In genomic region chr17:15731706-15732105, GRCm38 (mm10) we compare ENCODE assay signal across 19 mouse cellular contexts. TPM values are rescaled to one million over a fixed set of nuclear protein-coding genes. Genes with fewer than 3 reads are reported as not detected.
DNase-seq lines count a peak whose midpoint lies in the region; TF ChIP-seq lines count a peak whose summit lies in the region.
"Had no signal": no experiment of that assay in that cellular context is flagged by ENCODE, and none has a peak within 500 bp of the region (broad histone marks: within the 10 kb centered on the region; RNA-seq: fewer than 3 reads in every experiment).

No protein-coding gene starts in this region.

- no peak overlapping the region for H3K4me3 ChIP-seq in midbrain, embryonic 10.5 days
- no peak overlapping the region for H3K4me3 ChIP-seq in gastrocnemius, adult 2 months
- H3K4me3 ChIP-seq: embryonic facial prominence, embryonic 12.5 days; embryonic facial prominence, embryonic 15.5 days; forebrain, embryonic 12.5 days had no signal

- no peaks in the 10 kb centered on the region for H3K27me3 ChIP-seq in midbrain, embryonic 10.5 days (ENCODE audit: low read depth, poor library complexity, severe bottlenecking)
- H3K27me3 ChIP-seq: embryonic facial prominence, embryonic 12.5 days; embryonic facial prominence, embryonic 15.5 days; forebrain, embryonic 12.5 days had no signal

- 97% methylated on average over 5 of the region's 5 CpGs for WGBS in midbrain, embryonic 10.5 days

- DNase-seq in heart, adult 11 months: peak; percentile 18
- no peak for DNase-seq in heart, postnatal 10 days
- DNase-seq in brain, embryonic 14.5 days (ENCODE audit: low read depth): peak; percentile 8
- DNase-seq in retina, postnatal 1 day: peak; percentile 80
- no peak for DNase-seq in midbrain, embryonic 10.5 days (ENCODE audit: low spot score)
- DNase-seq in gastrocnemius, adult 2 months: no peak
- DNase-seq: adrenal gland, adult 2 months; adrenal gland, postnatal 25 days; cerebellum, adult 11 months; cerebellum, adult 9-11 months; cerebellum, postnatal 25 days; gastrocnemius, postnatal 10 days; gastrocnemius, postnatal 36 days; heart, postnatal 4 days had no signal

- no peaks in the 10 kb centered on the region for H3K4me1 ChIP-seq in midbrain, embryonic 10.5 days
- H3K4me1 ChIP-seq: embryonic facial prominence, embryonic 12.5 days; embryonic facial prominence, embryonic 15.5 days; forebrain, embryonic 12.5 days had no signal

- no peak overlapping the region for H3K27ac ChIP-seq in midbrain, embryonic 10.5 days (replicated peaks)
- H3K27ac ChIP-seq in gastrocnemius, adult 2 months: no peak overlapping the region
- H3K27ac ChIP-seq: embryonic facial prominence, embryonic 12.5 days; embryonic facial prominence, embryonic 15.5 days; forebrain, embryonic 12.5 days; hindbrain, embryonic 14.5 days; hindbrain, postnatal 0 days had no signal

- no peak for TF ChIP-seq CTCF in brain, embryonic 14.5 days (IDR thresholded peaks at IDR 0.05; ENCODE audit: borderline replicate concordance, extremely low read depth, insufficient read depth, insufficient read length)
- no peak for TF ChIP-seq CTCF in gastrocnemius, adult 2 months (IDR thresholded peaks at IDR 0.05)

- H3K9me3 ChIP-seq in midbrain, embryonic 10.5 days (replicated peaks): no peaks in the 10 kb centered on the region
- H3K9me3 ChIP-seq: embryonic facial prominence, embryonic 12.5 days; embryonic facial prominence, embryonic 15.5 days; forebrain, embryonic 12.5 days had no signal

- no peak for TF ChIP-seq POLR2A in brain, embryonic 14.5 days (IDR thresholded peaks at IDR 0.05; ENCODE audit: borderline replicate concordance, extremely low read depth, insufficient read depth, insufficient read length, poor library complexity, severe bottlenecking)

- peaks cover 97% of the 10 kb centered on the region for H3K36me3 ChIP-seq in midbrain, embryonic 10.5 days

- intact Hi-C loops in heart, postnatal 10 days (cut with DNase I): no loop called here
- intact Hi-C loops in gastrocnemius, adult 2 months (cut with DNase I): no loop called here

RNA-seq across cellular contexts. Expression of gene Chd1, which starts 26.9 kb away (rescaled TPM):
- total RNA-seq in heart, postnatal 10 days (2021): 10 to 100 TPM; 28.5 to 29.5 TPM
- polyA plus RNA-seq in brain, embryonic 14.5 days (2012; rRNA removed): 6.5 and 10.4 TPM in 2 replicates
- 36.3 and 39.0 TPM in 2 replicates for polyA plus RNA-seq in midbrain, embryonic 10.5 days (2016; fragmentation: Nextera tagmentation; extraction: Ambion mirVana)
- total RNA-seq in gastrocnemius, adult 2 months (2021): 10 to 100 TPM; 13.6 to 16.4 TPM

Comparison
In these comparisons a context has a peak if more than half of its experiments do, and no peak if none do; other contexts are left out.
1. DNase-seq: peak in heart, adult 11 months (single experiment), brain, embryonic 14.5 days (single experiment) and retina, postnatal 1 day (single experiment); none in heart, postnatal 10 days (0 of 2), midbrain, embryonic 10.5 days (single experiment) and gastrocnemius, adult 2 months (single experiment).